Mouse (Mus musculus) heart, postnatal 36 days (tissue): ENCODE results near the gene Larp4. TPM values are rescaled to one million over a fixed set of nuclear protein-coding genes. Genes with fewer than 3 reads are reported as not detected.

ENCODE experiments used
- DNase-seq, 2 experiments: peaks; one replicate each; pipeline ENCODE4 v3.0.0; 2021 to 2022
- intact Hi-C: fragments of 180-260 bp; cut with DNase I; formaldehyde crosslinking; loops from one replicate; pipeline ENCODE4 v1.15.1; 2025
- total RNA-seq, 2 experiments: library from RNA; stranded (reverse); gene quantifications; 2 replicates each; pipeline ENCODE4 v1.2.3; 2021

Larp4 gene
- total RNA-seq, 2 experiments from 2014 or later = 47.1 to 60.2 TPM

DNA sequence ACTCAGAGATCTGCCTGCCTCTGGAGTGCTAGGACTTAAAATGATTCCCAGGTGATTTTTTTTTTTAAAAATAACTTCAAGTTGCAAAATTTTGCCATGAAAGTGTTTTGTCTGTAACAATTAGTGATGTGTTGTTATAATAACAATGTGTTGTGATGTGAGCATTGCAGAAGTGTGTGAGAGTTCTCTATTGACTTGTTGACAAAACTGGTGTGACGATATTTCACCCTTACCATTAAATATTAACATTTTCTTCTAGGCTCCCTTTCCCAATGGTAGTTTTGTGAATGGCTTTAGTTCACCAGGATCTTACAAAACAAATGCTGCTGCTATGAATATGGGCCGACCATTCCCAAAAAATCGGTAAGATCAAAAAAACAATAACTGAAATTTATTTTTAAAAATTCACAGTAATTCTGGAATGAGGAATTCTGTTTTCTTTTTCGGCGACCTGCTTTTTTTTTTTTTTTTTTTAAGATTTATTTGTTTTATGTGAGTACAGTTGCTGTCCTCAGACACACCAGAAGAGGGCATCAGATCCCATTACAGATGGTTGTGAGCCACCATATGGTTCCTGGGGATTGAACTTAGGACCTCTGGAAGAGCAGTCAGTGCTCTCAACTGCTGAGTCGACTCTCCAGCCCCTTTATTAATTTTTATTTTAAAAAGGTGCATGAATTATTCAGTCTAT is 27.4 kb downstream of the Larp4 start:
- intact Hi-C loops = no loop called here
- no peak for DNase-seq

GRCm38 (mm10) chr15:99999390-99999789 is 29.5 kb downstream of the Larp4 start:
- DNase-seq = no peak
- intact Hi-C loops = no loop called here

GRCm38 (mm10) chr15:100004677-100005273 is 34.9 kb downstream of the Larp4 start:
- DNase-seq = no peak
- intact Hi-C loops = no loop called here

DNA sequence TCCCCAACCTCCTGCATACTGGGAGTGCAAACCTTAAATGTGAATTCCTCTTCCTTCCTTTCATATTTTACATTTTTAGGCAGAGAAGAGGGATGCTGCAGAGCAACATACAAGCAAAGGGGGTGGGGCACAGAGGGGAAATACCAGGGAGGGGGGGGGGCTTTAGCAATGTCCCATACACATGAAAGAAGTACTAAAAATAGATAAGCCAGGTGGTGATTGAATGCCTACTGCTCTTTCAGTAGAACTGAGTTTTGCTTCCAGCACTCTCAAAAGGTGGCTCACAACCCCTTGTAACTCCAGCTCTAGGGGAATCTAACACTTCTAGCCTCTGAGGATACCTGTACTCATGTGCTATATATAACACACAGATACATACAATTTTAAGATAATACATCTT is 36.3 kb downstream of the Larp4 start:
- intact Hi-C loops = no loop called here
- no peak for DNase-seq

DNA sequence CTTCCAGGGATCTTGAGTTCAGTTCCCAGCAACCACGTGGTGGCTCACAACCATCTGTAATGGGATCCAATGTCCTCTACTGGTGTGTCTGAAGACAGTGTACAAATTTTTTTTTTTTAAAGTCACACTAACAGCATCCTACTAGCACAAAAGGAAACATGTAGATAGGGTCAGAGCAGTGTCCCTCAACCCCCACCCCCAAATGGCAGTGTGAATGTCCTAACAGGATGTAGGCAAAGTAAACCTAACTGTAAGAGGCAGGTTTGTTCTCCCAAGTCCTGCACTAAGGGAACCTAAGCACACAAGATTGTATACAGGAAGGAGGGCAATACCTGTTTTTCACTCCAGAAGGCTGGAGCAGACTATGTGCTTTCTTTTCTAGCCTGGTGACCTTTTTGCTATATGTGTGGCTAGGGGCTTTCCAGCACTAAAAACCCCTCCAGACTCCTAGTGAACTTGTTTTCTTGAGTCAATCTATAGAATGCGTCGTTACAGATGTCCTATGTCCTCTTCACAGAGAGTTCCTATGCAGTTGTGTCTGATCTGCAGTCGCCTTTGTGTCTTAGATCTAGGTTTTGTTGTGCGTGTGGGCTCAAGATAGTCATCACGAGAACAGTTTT is 48.5 kb downstream of the Larp4 start:
- no peak for DNase-seq
- intact Hi-C loops = no loop called here

DNA sequence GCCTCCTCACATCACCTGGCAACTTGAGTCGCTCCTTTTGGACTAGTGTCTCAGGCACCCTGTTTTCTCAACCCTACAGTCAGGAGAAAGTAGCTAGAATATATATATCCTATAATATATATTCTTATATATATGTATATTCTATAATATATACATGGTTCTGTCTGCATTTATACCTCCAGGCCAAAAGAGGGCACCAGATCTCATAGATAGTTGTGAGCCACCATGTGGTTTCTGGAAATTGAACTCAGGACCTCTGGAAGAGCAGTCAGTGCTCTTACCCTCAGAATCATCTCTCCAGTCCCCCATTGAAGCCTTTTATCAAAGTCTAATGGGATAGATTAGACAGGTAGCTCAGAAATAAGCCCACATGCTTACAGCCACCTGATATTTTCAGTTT is 51.3 kb downstream of the Larp4 start:
- DNase-seq = no peak
- intact Hi-C loops = loop anchor here (5.0 kb wide), 2 partner anchors 281 to 436 kb away; partner anchors contain the start of gene Mettl7a1

DNA sequence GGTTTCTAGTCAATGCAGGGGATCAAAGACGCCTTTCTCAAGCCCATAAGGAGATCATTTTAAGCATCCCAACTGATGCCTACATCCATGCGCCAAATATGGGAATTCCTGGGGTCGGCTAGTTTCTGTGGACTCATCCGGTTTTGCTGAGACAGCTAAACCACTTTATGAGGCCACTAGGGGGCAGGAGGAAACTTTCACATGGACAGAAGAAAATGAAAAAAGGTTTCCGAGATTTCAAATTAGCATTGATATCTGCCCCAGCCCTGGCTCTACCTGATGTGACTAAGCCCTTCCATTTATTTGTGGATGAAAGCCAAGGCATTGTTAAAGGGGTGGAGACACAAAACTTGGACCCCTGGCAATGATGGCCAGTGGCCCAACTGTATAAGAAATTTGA is 53.1 kb downstream of the Larp4 start:
- intact Hi-C loops = loop anchor here (2.0 to 5.0 kb wide), 3 partner anchors 279 to 434 kb away; partner anchors contain the start of gene Mettl7a1
- peak; percentile 39 to 50 for DNase-seq

- intact Hi-C loops = no loop called here
- DNase-seq = no peak
These were observed 55.4 kb downstream of the Larp4 start for GRCm38 (mm10) chr15:100025076-100025834.

DNA sequence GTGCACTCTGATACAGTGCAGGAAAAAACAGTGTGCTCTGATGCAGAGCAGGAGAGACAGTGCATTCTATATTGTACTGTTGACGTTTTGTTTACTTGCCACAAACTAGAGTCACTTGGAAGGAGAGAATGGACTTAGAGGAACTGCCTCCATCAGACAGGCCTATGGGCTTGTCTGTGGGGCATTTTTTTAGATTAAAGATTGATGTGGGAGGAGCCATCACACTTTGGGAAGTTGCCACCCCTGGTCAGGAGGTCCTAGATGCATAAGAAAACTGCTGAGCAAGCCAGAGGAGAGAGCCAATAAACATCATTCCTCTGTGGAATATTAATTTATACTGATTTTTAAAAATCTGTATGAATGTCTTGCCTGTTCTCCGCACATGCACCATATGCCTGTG is 58.3 kb downstream of the Larp4 start:
- DNase-seq = no peak
- intact Hi-C loops = no loop called here

GRCm38 (mm10) chr15:100029497-100029896 is 59.6 kb downstream of the Larp4 start:
- no peak for DNase-seq
- intact Hi-C loops = no loop called here

GRCm38 (mm10) chr15:100029900-100030299 is 60.0 kb downstream of the Larp4 start:
- intact Hi-C loops = no loop called here
- DNase-seq = no peak

GRCm38 (mm10) chr15:100032546-100032945 is 62.7 kb downstream of the Larp4 start:
- DNase-seq = no peak
- intact Hi-C loops = no loop called here

DNA sequence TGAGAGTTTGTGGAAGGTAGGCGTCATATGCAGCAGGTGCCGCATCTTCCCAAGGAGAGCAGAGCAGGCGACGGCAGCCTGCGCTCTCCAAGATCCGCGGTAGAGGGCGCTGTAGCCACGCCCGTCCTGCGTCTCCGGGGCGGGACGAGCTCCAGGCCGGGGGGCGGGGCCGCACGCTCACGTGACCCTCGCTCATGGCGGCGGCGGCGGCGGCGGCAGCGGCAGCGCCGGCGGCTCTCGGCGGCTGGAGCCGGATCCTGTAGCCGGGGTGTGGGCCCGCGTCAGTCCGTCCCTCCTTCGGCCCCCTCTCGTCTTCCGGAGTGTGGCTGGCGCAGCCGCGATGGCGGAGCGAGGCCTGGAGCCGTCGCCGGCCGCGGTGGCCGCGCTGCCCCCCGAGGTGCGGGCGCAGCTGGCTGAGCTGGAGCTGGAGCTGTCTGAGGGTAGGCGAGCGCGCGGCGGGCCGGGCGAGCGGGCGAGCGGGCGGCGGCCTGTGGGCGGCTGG is 68.7 kb downstream of the Larp4 start, which contains the start of gene Dip2b:
Dip2b (plus strand) TSS at position 195 of the 502 bp plus-strand sequence.
- DNase-seq = peak; percentile 98 to 99
- intact Hi-C loops = loop anchor here (1.0 to 5.0 kb wide), 3 partner anchors 88 to 190 kb away; no protein-coding TSS in a partner anchor

- intact Hi-C loops = loop anchor here (5.0 kb wide), 1 partner anchor 148 kb away; no protein-coding TSS in a partner anchor
- DNase-seq = peak; percentile 56 to 74
These were observed 69.3 kb downstream of the Larp4 start for GRCm38 (mm10) chr15:100039001-100039701.

- peak in 1 of 2 experiments; percentile 38 for DNase-seq
- intact Hi-C loops = no loop called here
These were observed 70.8 kb downstream of the Larp4 start for GRCm38 (mm10) chr15:100040541-100041266.

DNA sequence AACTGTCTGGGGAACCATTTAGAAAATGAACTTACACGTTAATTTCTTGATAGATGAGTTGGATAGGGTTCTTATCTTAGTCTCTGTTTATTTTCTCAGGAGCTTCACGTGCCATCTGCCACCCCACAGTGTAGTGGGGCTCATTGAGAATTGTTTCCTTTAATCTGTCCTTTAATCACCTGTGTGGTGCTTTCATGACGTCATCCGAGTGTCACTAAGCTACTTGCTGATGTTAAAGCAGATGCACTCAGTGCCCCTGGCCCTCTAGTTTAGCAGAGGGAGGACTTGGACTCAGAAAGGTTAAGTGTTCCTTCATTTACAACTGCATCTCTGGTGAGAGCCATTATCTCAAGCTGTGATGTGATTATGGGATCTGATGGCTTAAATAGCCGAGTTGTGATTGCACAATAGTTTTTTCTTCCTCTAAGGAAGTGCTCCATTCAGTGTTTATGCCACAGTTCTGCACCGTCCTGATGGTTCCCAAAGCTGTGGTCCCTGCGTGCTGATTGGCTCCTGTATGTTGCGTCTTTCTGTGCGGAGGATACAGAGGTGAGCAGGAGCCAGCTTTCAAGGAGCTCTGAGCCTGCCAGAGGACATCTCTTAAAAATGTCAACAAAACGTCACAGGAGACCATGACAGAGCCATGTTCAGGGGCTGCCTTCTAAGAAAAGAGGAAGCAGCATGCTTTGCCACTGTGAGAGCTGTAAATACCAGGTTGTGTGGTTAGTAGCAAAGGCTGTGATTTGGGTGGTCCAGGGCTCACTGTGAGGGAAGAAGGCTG is 71.6 kb downstream of the Larp4 start:
- intact Hi-C loops = no loop called here
- peak in 1 of 2 experiments; percentile 38 for DNase-seq

DNA sequence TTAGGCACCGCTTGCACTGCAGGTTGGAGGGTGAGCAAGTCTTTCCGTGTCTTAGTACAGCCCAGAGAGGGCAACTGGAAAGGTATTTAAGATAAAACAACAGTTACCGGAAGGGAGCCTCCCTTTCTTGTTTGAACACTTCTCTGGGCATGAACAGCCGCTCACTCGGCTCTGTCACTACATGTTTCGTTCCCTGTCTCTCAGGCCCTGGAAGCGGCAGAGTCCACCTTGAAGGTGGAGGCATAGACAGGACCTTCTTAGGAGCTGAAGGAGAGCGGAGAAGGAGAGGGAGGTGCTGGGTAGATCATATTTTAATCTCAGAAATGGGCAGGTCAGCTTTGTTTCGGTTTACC is 72.2 kb downstream of the Larp4 start:
- intact Hi-C loops = no loop called here

GRCm38 (mm10) chr15:100045576-100045975 is 75.7 kb downstream of the Larp4 start:
- intact Hi-C loops = loop anchor here (5.0 kb wide), 1 partner anchor 37 kb away; no protein-coding TSS in a partner anchor
- no peak for DNase-seq

More for the DNA sequence above, 72.2 kb downstream of the Larp4 start:
- DNase-seq = no peak
